Mouse (Mus musculus) CH12.LX (cell line): ENCODE data around the gene Fam198a. TPM values are rescaled to one million over a fixed set of nuclear protein-coding genes. Genes with fewer than 3 reads are reported as not detected.

Source experiments
- DNase-seq: peaks from one replicate; pipeline ENCODE4 v3.0.0-alpha.2; 2013; ENCODE audit errors: extremely low read depth
- H3K27ac ChIP-seq: 2 replicates; pipeline ENCODE4 v1.5.1; 2012; ENCODE audit warnings: low read depth, mild to moderate bottlenecking, control low read depth, moderate library complexity; ENCODE audit not compliant: insufficient read depth
- H3K27me3 ChIP-seq: replicated peaks from 2 replicates; pipeline ENCODE3; 2012; ENCODE audit warnings: inconsistent platforms
- H3K36me3 ChIP-seq, 2 experiments: replicated peaks in 1 of 2; 2 replicates each; pipeline versions ENCODE3 to v1.6.1; 2012; ENCODE audit warnings: inconsistent platforms in 1 of 2, low read length in 1 of 2, mild to moderate bottlenecking in 1 of 2, mixed read lengths in 1 of 2, moderate library complexity in 1 of 2; ENCODE audit not compliant: control insufficient read depth in 1 of 2, insufficient read depth in 1 of 2
- H3K4me1 ChIP-seq, 2 experiments: 2 replicates each; pipeline ENCODE4 v1.6.1; 2012; ENCODE audit warnings: inconsistent platforms in 1 of 2, moderate library complexity in 1 of 2; ENCODE audit not compliant: insufficient read depth in 2 of 2, control insufficient read depth in 1 of 2
- H3K4me2 ChIP-seq: 2 replicates; pipeline ENCODE4 v1.6.1; 2012; ENCODE audit warnings: low read depth, mild to moderate bottlenecking, control low read depth; ENCODE audit not compliant: poor library complexity, insufficient read depth, severe bottlenecking
- H3K4me3 ChIP-seq, 3 experiments: fragments of 150-350 bp in 1 of 3; sonication (generic) in 1 of 3; replicated peaks in 1 of 3; 2 replicates each; pipeline versions ENCODE3 to v1.5.1; 2011 to 2012; ENCODE audit warnings: low read depth in 2 of 3, low read length in 2 of 3, mild to moderate bottlenecking in 2 of 3, moderate library complexity in 2 of 3, control low read depth in 1 of 3, improper control_type of control experiment in 1 of 3, inconsistent platforms in 1 of 3, mixed read lengths in 1 of 3; ENCODE audit not compliant: poor library complexity in 1 of 3
- H3K79me2 ChIP-seq: replicated peaks from 2 replicates; pipeline ENCODE4 v1.6.1; 2012; ENCODE audit warnings: mild to moderate bottlenecking, moderate library complexity; ENCODE audit not compliant: control insufficient read depth, poor library complexity, insufficient read depth, severe bottlenecking; ENCODE audit errors: extremely low read depth
- H3K9ac ChIP-seq: 2 replicates; pipeline ENCODE4 v1.6.1; 2012; ENCODE audit warnings: low read depth, mild to moderate bottlenecking, control low read depth, moderate library complexity; ENCODE audit not compliant: insufficient read depth
- H3K9me3 ChIP-seq: replicated peaks from 2 replicates; pipeline ENCODE3; 2012; ENCODE audit warnings: low read length, inconsistent platforms, mixed read lengths
- BHLHE40 ChIP-seq: IDR thresholded peaks from 2 replicates; pipeline ENCODE4 v1.6.1; 2011; ENCODE audit warnings: mild to moderate bottlenecking, low read depth, low read length, improper control_type of control experiment
- CHD1 ChIP-seq: IDR thresholded peaks from 2 replicates; pipeline ENCODE4 v1.6.1; 2012; ENCODE audit warnings: low read depth, low read length, improper control_type of control experiment, inconsistent platforms
- CHD2 ChIP-seq: IDR thresholded peaks from 2 replicates; pipeline ENCODE4 v1.6.1; 2011; ENCODE audit warnings: low read length, improper control_type of control experiment
- CTCF ChIP-seq, 2 experiments: IDR thresholded peaks in 1 of 2; conservative IDR thresholded peaks in 1 of 2; 2 replicates each; pipeline ENCODE4 v1.5.1; 2011 to 2012; ENCODE audit warnings: low read depth in 2 of 2, low read length in 2 of 2, improper control_type of control experiment in 1 of 2, inconsistent platforms in 1 of 2, mild to moderate bottlenecking in 1 of 2, moderate library complexity in 1 of 2
- E2F4 ChIP-seq: IDR thresholded peaks from 2 replicates; pipeline ENCODE4 v1.6.1; 2011; ENCODE audit warnings: low read depth, low read length, improper control_type of control experiment; ENCODE audit not compliant: insufficient replicate concordance
- ELF1 ChIP-seq: IDR thresholded peaks from 2 replicates; pipeline ENCODE4 v1.6.1; 2014; ENCODE audit warnings: low read depth, mild to moderate bottlenecking, inconsistent platforms, low read length, improper control_type of control experiment
- EP300 ChIP-seq: IDR thresholded peaks from 2 replicates; pipeline ENCODE4 v1.6.1; 2011; ENCODE audit warnings: low read length, improper control_type of control experiment
- ETS1 ChIP-seq: conservative IDR thresholded peaks from 2 replicates; pipeline ENCODE4 v1.6.1; 2012; ENCODE audit warnings: low read depth, mild to moderate bottlenecking, inconsistent platforms, low read length, improper control_type of control experiment, moderate library complexity
- GABPA ChIP-seq: IDR thresholded peaks from 2 replicates; pipeline ENCODE4 v1.6.1; 2012; ENCODE audit warnings: low read depth, low read length, improper control_type of control experiment, inconsistent platforms; ENCODE audit not compliant: insufficient replicate concordance
- HCFC1 ChIP-seq: IDR thresholded peaks from 2 replicates; pipeline ENCODE4 v1.6.1; 2012; ENCODE audit warnings: low read depth, mild to moderate bottlenecking, inconsistent platforms, low read length, improper control_type of control experiment
- IRF4 ChIP-seq: IDR thresholded peaks from 2 replicates; pipeline ENCODE4 v1.6.1; 2014; ENCODE audit warnings: low read depth, mild to moderate bottlenecking, inconsistent platforms, low read length, improper control_type of control experiment
- JUN ChIP-seq: IDR thresholded peaks from 2 replicates; pipeline ENCODE4 v1.6.1; 2011; ENCODE audit warnings: low read depth, mild to moderate bottlenecking, low read length, improper control_type of control experiment, moderate library complexity; ENCODE audit not compliant: insufficient read depth
- JUND ChIP-seq: conservative IDR thresholded peaks from 2 replicates; pipeline ENCODE4 v1.6.1; 2011; ENCODE audit warnings: low read depth, low read length, improper control_type of control experiment
- KAT2A ChIP-seq: IDR thresholded peaks from 2 replicates; pipeline ENCODE4 v1.6.1; 2012; ENCODE audit warnings: low read length, improper control_type of control experiment, inconsistent platforms; ENCODE audit not compliant: insufficient replicate concordance
- MAFK ChIP-seq: IDR thresholded peaks from 2 replicates; pipeline ENCODE4 v1.6.1; 2011; ENCODE audit warnings: low read length, improper control_type of control experiment; ENCODE audit not compliant: insufficient replicate concordance
- MAX ChIP-seq: IDR thresholded peaks from 2 replicates; pipeline ENCODE4 v1.6.1; 2011; ENCODE audit warnings: low read length, improper control_type of control experiment
- MAZ ChIP-seq: IDR thresholded peaks from 2 replicates; pipeline ENCODE4 v1.6.1; 2012; ENCODE audit warnings: low read depth, mild to moderate bottlenecking, inconsistent platforms, low read length, improper control_type of control experiment, moderate library complexity
- MEF2A ChIP-seq: IDR thresholded peaks from 2 replicates; pipeline ENCODE4 v1.6.1; 2014; ENCODE audit warnings: low read depth, mild to moderate bottlenecking, inconsistent platforms, low read length, improper control_type of control experiment, borderline replicate concordance
- MXI1 ChIP-seq: IDR thresholded peaks from 2 replicates; pipeline ENCODE4 v1.6.1; 2011; ENCODE audit warnings: mild to moderate bottlenecking, low read depth, low read length, improper control_type of control experiment
- MYC ChIP-seq: IDR thresholded peaks from 2 replicates; pipeline ENCODE4 v1.6.1; 2011; ENCODE audit warnings: low read depth, mild to moderate bottlenecking, improper control_type of control experiment, low read length
- NELFE ChIP-seq: IDR thresholded peaks from 2 replicates; pipeline ENCODE4 v1.6.1; 2011; ENCODE audit warnings: low read depth, low read length, improper control_type of control experiment
- NRF1 ChIP-seq: IDR thresholded peaks from 2 replicates; pipeline ENCODE4 v1.6.1; 2014; ENCODE audit warnings: low read depth, mild to moderate bottlenecking, inconsistent platforms, low read length, improper control_type of control experiment, moderate library complexity
- PAX5 ChIP-seq: IDR thresholded peaks from 2 replicates; pipeline ENCODE4 v1.6.1; 2012; ENCODE audit warnings: low read length, inconsistent platforms, mixed read lengths
- POLR2A ChIP-seq: IDR thresholded peaks from 2 replicates; pipeline ENCODE4 v1.6.1; 2011; ENCODE audit warnings: low read depth, mild to moderate bottlenecking, improper control_type of control experiment, low read length
- POLR2AphosphoS2 ChIP-seq: IDR thresholded peaks from 2 replicates; pipeline ENCODE4 v1.6.1; 2011; ENCODE audit warnings: low read depth, low read length, improper control_type of control experiment
- RAD21 ChIP-seq: IDR thresholded peaks from 2 replicates; pipeline ENCODE4 v1.6.1; 2011; ENCODE audit warnings: low read depth, mild to moderate bottlenecking, low read length, improper control_type of control experiment, moderate library complexity
- RCOR1 ChIP-seq: conservative IDR thresholded peaks from 2 replicates; pipeline ENCODE4 v1.6.1; 2012; ENCODE audit warnings: low read depth, mild to moderate bottlenecking, inconsistent platforms, low read length, improper control_type of control experiment
- SIN3A ChIP-seq: IDR thresholded peaks from 2 replicates; pipeline ENCODE4 v1.6.1; 2012; ENCODE audit warnings: low read length, improper control_type of control experiment, inconsistent platforms
- SMC3 ChIP-seq: IDR thresholded peaks from 2 replicates; pipeline ENCODE4 v1.6.1; 2011; ENCODE audit warnings: low read depth, low read length, improper control_type of control experiment
- TBP ChIP-seq: conservative IDR thresholded peaks from 2 replicates; pipeline ENCODE4 v1.6.1; 2011; ENCODE audit warnings: low read depth, low read length, improper control_type of control experiment
- TCF12 ChIP-seq: IDR thresholded peaks from 2 replicates; pipeline ENCODE4 v1.6.1; 2014; ENCODE audit warnings: low read depth, mild to moderate bottlenecking, inconsistent platforms, low read length, improper control_type of control experiment
- UBTF ChIP-seq: IDR thresholded peaks from 2 replicates; pipeline ENCODE4 v1.6.1; 2012; ENCODE audit warnings: low read depth, mild to moderate bottlenecking, inconsistent platforms, low read length, improper control_type of control experiment, moderate library complexity
- USF1 ChIP-seq: IDR thresholded peaks from 2 replicates; pipeline ENCODE4 v1.6.1; 2014; ENCODE audit warnings: low read depth, mild to moderate bottlenecking, inconsistent platforms, low read length, improper control_type of control experiment
- USF2 ChIP-seq: conservative IDR thresholded peaks from 2 replicates; pipeline ENCODE4 v1.6.1; 2011; ENCODE audit warnings: low read depth, low read length, improper control_type of control experiment
- ZC3H11A ChIP-seq: IDR thresholded peaks from 2 replicates; pipeline ENCODE4 v1.6.1; 2012; ENCODE audit warnings: low read depth, mild to moderate bottlenecking, inconsistent platforms, low read length, improper control_type of control experiment
- ZKSCAN1 ChIP-seq: IDR thresholded peaks from 2 replicates; pipeline ENCODE4 v1.6.1; 2012; ENCODE audit warnings: low read depth, inconsistent platforms, low read length, improper control_type of control experiment, borderline replicate concordance
- ZMIZ1 ChIP-seq: IDR thresholded peaks from 2 replicates; pipeline ENCODE4 v1.6.1; 2012; ENCODE audit warnings: low read depth, mild to moderate bottlenecking, inconsistent platforms, low read length, improper control_type of control experiment
- ZNF384 ChIP-seq: IDR thresholded peaks from 2 replicates; pipeline ENCODE4 v1.6.1; 2012; ENCODE audit warnings: low read depth, low read length, improper control_type of control experiment, inconsistent platforms
- dilution Hi-C: fragments of 300-500 bp; cut with MboI; formaldehyde crosslinking; loops from 2 replicates; pipeline ENCODE4 v1.14.3; 2020; ENCODE audit warnings: low sequenced_read_pairs; ENCODE audit not compliant: extremely low pct_unique_long_range_greater_than_20kb, extremely low pct_ligation_motif_present
- in situ Hi-C: fragments of 300-500 bp; cut with MboI; formaldehyde crosslinking; loops from 3 replicates; pipeline ENCODE4 v1.14.3; 2019; ENCODE audit warnings: low sequenced_read_pairs, low pct_ligation_motif_present, low pct_unique_long_range_greater_than_20kb, mixed read lengths
- polyA plus RNA-seq: library from polyadenylated mRNA; unstranded; fragments of >175 nt; gene quantifications from 2 replicates; pipeline ENCODE4 v1.2.1, GENCODE M21; 2012; ENCODE audit warnings: low read depth; ENCODE audit not compliant: insufficient read length
- total RNA-seq, 2 experiments: library from RNA; depleted of rRNA; stranded (reverse); fragments of 300-350 nt in 1 of 2; fragments of >200 nt in 1 of 2; gene quantifications; 2 replicates each; pipeline ENCODE4 v1.2.3; 2012 to 2014

Fam198a gene
- total and polyA plus RNA-seq, 3 experiments, result 0.40 to 0.93 (median 0.59) TPM

GRCm38 (mm10) chr9:121928498-121928897, 22.3 kb upstream of the Fam198a start:
- dilution Hi-C loops (no loop called here), in situ Hi-C loops (no loop called here)
- peak; percentile 90 for DNase-seq
- peaks cover 12% of the 10 kb centered on the region for H3K9me3 ChIP-seq
- H3K36me3 ChIP-seq, result no peaks in the 10 kb centered on the region
- H3K79me2 ChIP-seq, result no peaks in the 10 kb centered on the region
- peak overlapping the region; percentile 35; the same call in 1 of the 2 replicates for H3K4me2 ChIP-seq
- TF ChIP-seq ETS1 (peak; percentile 97), KAT2A (no peak), TCF12 (peak; percentile 98), CTCF (conservative IDR thresholded peaks at IDR 0.05 in 1 of 2, IDR thresholded peaks at IDR 0.05 in 1 of 2; ENCODE audit: low read depth in 2 of 2, low read length in 2 of 2) (peak; percentile 83 to 92), CHD1 (no peak), MAZ (peak; percentile 93), JUND (peak; percentile 90), SMC3 (peak; percentile 75), ZMIZ1 (no peak), MXI1 (peak; percentile 81; the same call in 1 of the 2 replicates), PAX5 (no peak), RAD21 (peak; percentile 43), SIN3A (peak; percentile 85; the same call in 1 of the 2 replicates), EP300 (peak; percentile 99), ZNF384 (0 out of 2 replicates have a peak, but pooled peaks have one; percentile 28), IRF4 (peak; percentile 99), CHD2 (peak; percentile 87), MEF2A (peak; percentile 96), POLR2A (no peak), ELF1 (peak; percentile 46; the same call in 1 of the 2 replicates), NELFE (0 out of 2 replicates have a peak, but pooled peaks have one; percentile 27), MYC (peak; percentile 75), POLR2AphosphoS2 (no peak), HCFC1 (peak; percentile 41), ZKSCAN1 (no peak), MAX (peak; percentile 79), TBP (peak; percentile 48; the same call in 1 of the 2 replicates), MAFK (peak; percentile 79; the same call in 1 of the 2 replicates), NRF1 (no peak), UBTF (no peak), ZC3H11A (no peak), E2F4 (0 out of 2 replicates have a peak, but pooled peaks have one; percentile 36), GABPA (no peak), USF1 (no peak), JUN (peak; percentile 92), USF2 (no peak), BHLHE40 (peak; percentile 93), RCOR1 (peak; percentile 98)
- H3K27me3 ChIP-seq, result peaks cover 17% of the 10 kb centered on the region
- peak overlapping the region; percentile 83 for H3K27ac ChIP-seq
- H3K4me1 ChIP-seq, result peaks cover 34 to 56% of the 10 kb centered on the region in 2 experiments
- H3K9ac ChIP-seq, result no peak overlapping the region
- H3K4me3 ChIP-seq, result no peak overlapping the region
